8 mouse cellular contexts compared by ENCODE assay signal in genomic region chr12:108178331-108179245, GRCm38 (mm10). TPM values are rescaled to one million over a fixed set of nuclear protein-coding genes. Genes with fewer than 3 reads are reported as not detected.
DNase-seq lines count a peak whose midpoint lies in the region; ATAC-seq lines count a peak whose summit lies in the region.

No protein-coding gene starts in this region.

- H3K4me1 ChIP-seq in forebrain, embryonic 15.5 days: peaks cover 39% of the 10 kb centered on the region
- H3K4me1 ChIP-seq in hindbrain, embryonic 11.5 days (replicated peaks; ENCODE audit: control insufficient read depth, insufficient read depth, low read length): peaks cover 6% of the 10 kb centered on the region

- H3K4me3 ChIP-seq in forebrain, embryonic 15.5 days: peak overlapping the region; percentile 94
- H3K4me3 ChIP-seq in hindbrain, embryonic 11.5 days (ENCODE audit: low read depth, low read length): peak overlapping the region; percentile 86

- peak overlapping the region; percentile 88 for H3K9ac ChIP-seq in forebrain, embryonic 15.5 days (replicated peaks)
- peak overlapping the region; percentile 82 for H3K9ac ChIP-seq in hindbrain, embryonic 11.5 days (ENCODE audit: low read depth, low read length)

- WGBS in forebrain, embryonic 15.5 days: under 1% methylated on average over 89 of the region's 103 CpGs
- under 1% methylated on average over 87 of the region's 103 CpGs for WGBS in hindbrain, embryonic 11.5 days

- no peaks in the 10 kb centered on the region for H3K27me3 ChIP-seq in forebrain, embryonic 15.5 days
- no peaks in the 10 kb centered on the region for H3K27me3 ChIP-seq in hindbrain, embryonic 11.5 days (ENCODE audit: control insufficient read depth, insufficient read depth, low read length)

- peak overlapping the region; percentile 81 for H3K4me2 ChIP-seq in forebrain, embryonic 15.5 days (replicated peaks)
- H3K4me2 ChIP-seq in hindbrain, embryonic 11.5 days (replicated peaks; ENCODE audit: low read depth, low read length): peak overlapping the region; percentile 77

- peak; percentile 70 for ATAC-seq in forebrain, embryonic 15.5 days (replicated peaks)
- peak; percentile 43; the same call in 1 of the 2 replicates for ATAC-seq in hindbrain, embryonic 11.5 days (ENCODE audit: low FRiP score)

- peak; percentile 70 for DNase-seq in Muller cell, postnatal 12 days (ENCODE audit: inconsistent ontology term)
- DNase-seq in cerebellum, adult 11 months: peak; percentile 61
- peak; percentile 63 for DNase-seq in hindbrain, embryonic 11.5 days (ENCODE audit: low spot score)
- peak; percentile 50 to 58 for DNase-seq in layer of hippocampus, postnatal 14 days (ENCODE audit: low spot score in 2 of 2)
- DNase-seq in lung, postnatal 25 days (ENCODE audit: low spot score): peak; percentile 42
- DNase-seq in right cerebral cortex, adult 2 months (ENCODE audit: low spot score in 2 of 2): peak; percentile 65 to 69
- DNase-seq in yolk sac, embryonic 10.5 days (ENCODE audit: low spot score): peak; percentile 57

- no peaks in the 10 kb centered on the region for H3K9me3 ChIP-seq in forebrain, embryonic 15.5 days
- H3K9me3 ChIP-seq in hindbrain, embryonic 11.5 days (ENCODE audit: control insufficient read depth, low read length): no peaks in the 10 kb centered on the region

- H3K36me3 ChIP-seq in forebrain, embryonic 15.5 days: peaks cover 11% of the 10 kb centered on the region
- no peaks in the 10 kb centered on the region for H3K36me3 ChIP-seq in hindbrain, embryonic 11.5 days (ENCODE audit: control insufficient read depth, insufficient read depth, low read length)

- peak overlapping the region; percentile 79 for H3K27ac ChIP-seq in forebrain, embryonic 15.5 days (replicated peaks)
- peak overlapping the region; percentile 68 for H3K27ac ChIP-seq in hindbrain, embryonic 11.5 days (ENCODE audit: low read depth, low read length)

RNA-seq across cellular contexts. Expression of gene Setd3, which starts 0.5 kb away (rescaled TPM):
- 98.3 and 108 TPM in 2 replicates for polyA plus RNA-seq in forebrain, embryonic 15.5 days (2015; fragmentation: Nextera tagmentation; extraction: Ambion mirVana)
- 90.7 and 92.1 TPM in 2 replicates for polyA plus RNA-seq in hindbrain, embryonic 11.5 days (2014; fragmentation: Nextera tagmentation; extraction: Ambion mirVana)
- 100 to 1,000 TPM; 113 to 116 TPM for total RNA-seq in layer of hippocampus, postnatal 14 days (2021)

RNA-seq across cellular contexts. Expression of gene Ccnk, which starts 0.8 kb away (rescaled TPM):
- 3.3 and 3.7 TPM in 2 replicates for polyA plus RNA-seq in forebrain, embryonic 15.5 days (2015; fragmentation: Nextera tagmentation; extraction: Ambion mirVana)
- 8.6 and 10.6 TPM in 2 replicates for polyA plus RNA-seq in hindbrain, embryonic 11.5 days (2014; fragmentation: Nextera tagmentation; extraction: Ambion mirVana)
- 10 to 100 TPM; 28.1 to 32.0 TPM for total RNA-seq in layer of hippocampus, postnatal 14 days (2021)

Comparison
In these comparisons a context has a peak if more than half of its experiments do, and no peak if none do; other contexts are left out.
1. Peak in every context shown above with its lines: DNase-seq, ATAC-seq, H3K4me3 ChIP-seq and H3K27ac ChIP-seq.